Mouse (Mus musculus): Measurements from ENCODE around the gene Uncx.
"Not testable (repeated sequence)": the region's sequence is repeated elsewhere in the genome, so short reads cannot be mapped to it uniquely, and the experiment has no call there.

The Uncx gene

GRCm38 (mm10) chr5:139561363-139562001, 18.2 kb downstream of the Uncx start:
- DNase-seq (ENCODE audit: low spot score) = no peak

DNA sequence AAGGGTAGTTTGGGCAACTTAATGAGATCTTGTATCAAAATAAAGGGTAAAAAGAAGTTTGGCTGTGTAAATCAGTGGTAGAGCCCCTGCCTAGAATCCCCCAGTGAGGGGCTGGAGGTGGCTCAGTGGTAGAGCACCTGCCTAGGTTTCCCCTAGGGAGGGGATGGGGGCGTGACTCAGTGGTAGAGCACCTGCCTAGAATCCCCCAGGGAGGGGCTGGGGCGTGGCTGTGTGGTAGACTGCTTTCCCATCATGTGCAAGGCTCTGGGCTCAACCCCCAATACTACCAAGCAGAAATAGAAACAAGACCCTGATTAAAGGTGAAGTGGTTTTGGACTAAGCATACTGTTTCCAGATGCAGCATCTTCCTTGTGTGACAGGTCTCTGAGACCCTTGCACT, 21.4 kb downstream of the Uncx start:
- no peak for DNase-seq (ENCODE audit: low spot score)

DNA sequence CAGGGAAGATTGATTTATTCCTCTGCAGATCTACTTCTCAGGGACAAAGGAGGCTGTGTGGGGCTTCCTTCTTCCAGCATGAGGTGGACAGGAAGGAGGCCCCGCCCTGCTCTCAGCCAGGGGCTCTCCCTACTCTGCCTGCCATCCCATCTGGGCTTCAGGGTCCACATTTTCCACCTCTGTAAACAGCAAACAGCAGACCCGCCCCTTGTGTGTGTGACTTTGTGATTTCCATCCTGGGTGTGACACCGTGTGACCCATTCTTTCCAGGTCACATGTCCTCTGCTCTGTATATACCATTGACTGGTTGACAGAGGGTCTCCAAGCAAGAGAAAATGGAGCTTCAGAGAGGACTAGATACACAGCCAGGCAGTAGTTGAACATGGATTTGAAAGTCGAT, 22.2 kb downstream of the Uncx start:
- DNase-seq (ENCODE audit: low spot score) = no peak

DNA sequence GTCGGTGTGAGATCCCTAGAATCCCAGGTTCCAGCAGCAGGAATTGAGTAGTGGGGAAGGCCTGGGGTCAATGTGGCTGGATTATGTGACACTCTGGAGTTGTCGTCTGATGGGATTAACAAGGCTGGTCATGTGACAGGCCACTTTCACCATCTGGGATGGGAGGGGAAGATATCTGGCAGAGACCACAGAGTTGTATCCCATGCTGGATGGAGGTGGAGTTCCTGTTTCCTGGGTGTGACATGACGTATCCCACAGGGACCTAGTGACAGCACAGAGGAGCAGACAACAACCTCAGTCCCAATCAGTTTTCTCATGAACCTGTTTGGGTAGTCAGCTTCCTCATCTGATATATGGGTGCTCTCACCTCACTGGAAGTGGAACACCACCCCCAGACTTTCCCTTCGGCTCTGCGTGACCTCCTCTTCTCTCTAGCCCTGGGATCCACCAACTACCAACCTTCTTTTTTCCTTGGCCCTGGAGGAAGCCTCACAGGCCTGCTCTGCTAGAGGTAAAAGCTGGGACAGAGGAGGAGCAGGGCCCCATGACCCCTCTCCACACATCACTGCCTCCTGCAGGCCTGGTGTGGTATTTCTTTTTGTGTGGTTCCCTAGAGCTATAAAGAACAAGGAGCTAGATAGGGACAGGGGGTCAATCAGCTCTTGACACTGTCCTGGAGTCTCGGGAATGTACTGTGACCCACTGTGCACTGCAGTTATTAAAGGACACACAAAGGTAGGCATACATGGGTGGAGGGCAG, 23.5 kb downstream of the Uncx start:
- no peak for DNase-seq (ENCODE audit: low spot score)

GRCm38 (mm10) chr5:139568079-139568478, 24.8 kb downstream of the Uncx start:
- DNase-seq (ENCODE audit: low spot score) = no peak

DNA sequence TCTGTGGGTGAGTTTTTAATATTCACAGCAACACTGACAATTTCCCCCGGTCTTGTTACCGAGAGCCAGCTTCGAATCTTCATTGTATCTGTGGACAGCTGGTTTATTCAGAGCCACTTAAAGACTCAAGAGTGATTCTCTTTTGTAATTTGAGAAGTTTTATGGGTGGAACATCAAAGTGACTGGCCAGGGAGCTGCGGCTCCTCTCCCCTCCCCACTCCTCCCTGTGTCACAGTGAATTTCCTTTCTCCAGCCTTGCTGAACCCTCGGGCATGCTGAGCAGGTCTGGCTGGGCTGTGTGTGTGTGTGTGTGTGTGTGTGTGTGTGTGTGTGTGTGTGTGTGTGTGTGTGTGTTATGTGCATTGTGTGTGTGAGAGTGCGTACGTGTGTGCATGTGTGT, 29.2 kb downstream of the Uncx start:
- no peak for DNase-seq (ENCODE audit: low spot score)

DNA sequence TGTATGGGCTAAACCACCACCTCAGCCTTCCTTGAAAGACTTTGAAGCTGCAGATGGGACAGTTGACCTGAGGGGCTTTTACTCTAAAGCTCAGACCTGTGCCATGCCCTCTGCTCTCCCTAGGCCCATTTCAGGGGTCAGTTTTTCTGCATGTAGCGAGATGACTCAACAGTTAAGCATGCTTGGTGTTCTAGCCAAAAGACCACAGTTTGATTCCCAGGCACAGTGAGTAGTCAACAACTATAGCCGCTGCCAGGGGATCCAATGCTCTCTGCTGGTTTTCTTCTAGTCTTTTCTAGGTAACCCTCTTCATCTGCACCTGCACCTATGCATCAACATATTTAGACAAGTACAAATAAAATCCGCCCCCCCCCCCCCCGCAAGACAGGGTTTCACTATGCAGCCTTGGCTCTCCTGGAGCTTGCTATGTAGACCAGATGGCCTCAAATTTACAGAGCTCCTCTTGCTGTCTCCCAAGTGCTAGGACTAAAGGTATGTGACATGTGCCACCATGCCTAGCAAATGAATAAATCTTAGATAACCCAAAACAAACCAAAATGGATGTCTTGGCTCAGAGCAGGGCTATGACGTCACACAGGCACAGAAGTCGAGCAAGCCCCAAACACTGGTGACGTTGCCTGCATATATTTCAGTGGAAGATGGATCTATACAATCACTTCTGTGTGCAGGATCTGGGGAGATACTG, 30.5 kb downstream of the Uncx start:
- no peak for DNase-seq (ENCODE audit: low spot score)

DNA sequence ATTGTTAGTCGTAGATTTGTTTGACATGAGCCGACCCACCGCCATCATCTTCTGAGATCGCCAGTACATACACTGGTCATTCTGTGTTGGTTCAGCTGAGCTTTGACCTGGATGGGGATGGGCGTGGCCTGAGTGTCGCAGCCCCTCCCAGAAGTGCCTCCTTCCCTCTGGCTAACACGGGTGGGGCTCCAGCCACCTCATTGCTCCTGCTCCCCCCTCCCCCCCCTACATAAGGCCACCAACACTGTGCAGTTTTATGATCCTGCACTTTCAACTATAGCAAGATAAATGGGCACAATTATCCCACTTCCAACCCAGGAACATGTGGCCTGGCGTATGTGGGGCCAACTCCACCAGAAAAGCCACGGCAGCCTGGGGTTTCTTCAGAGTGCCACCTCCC, 31.8 kb downstream of the Uncx start:
- no peak for DNase-seq (ENCODE audit: low spot score)

DNA sequence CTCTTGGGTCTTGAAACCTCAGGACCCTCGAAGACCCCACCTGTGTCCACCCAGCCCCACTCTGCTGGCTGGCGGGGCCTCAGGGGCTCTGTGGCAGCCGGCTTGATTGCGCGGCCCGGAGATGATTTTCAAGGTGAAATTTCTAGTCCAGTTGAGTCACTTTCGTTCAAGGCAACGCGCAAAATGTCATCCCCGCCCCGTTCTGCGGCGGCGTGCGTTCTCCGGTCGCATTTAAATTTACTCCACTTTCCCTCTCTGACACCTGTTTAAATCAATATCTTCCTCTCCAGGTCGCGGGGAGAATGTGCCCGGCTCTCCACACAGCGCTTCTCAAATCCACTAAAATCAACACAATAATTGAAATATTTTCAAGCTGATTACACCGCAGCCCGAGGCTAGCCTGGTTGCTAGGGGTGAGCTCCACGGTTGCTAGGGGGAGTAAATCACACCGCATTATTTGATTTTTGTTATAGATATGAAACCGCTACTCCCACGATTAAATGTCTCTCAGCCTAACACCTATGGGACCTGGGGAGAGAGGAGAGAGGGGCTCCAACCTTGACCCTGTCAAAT, 37.0 kb downstream of the Uncx start:
- no peak for DNase-seq (ENCODE audit: low spot score)

DNA sequence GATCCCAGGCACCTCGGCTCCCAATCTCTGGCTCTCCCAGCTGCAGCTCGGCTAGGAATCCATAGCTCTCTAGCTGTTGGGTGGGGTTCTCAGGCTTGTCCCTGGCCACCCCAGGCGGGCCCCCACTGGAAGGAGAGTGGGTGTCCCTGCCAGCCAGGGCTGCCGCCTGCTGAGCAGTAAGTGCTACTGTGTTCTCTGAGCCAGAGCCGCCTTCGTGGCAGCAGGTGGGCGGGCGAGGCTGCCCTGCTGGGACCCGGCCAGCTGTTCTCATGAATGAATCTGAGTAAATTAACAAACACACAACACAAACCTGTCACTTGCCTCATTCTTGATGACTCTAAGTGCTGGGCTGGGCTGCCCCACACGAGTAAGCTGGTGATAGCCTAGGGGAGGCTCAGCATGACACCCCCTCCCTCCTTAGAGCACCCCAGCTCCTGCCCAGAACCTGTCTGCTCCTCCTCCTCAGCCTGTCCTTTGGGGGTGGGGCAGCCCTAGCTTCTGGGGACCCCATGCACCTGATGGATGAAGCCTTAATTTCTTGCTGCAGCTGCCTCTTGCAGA, 38.1 kb downstream of the Uncx start:
- no peak for DNase-seq (ENCODE audit: low spot score)

GRCm38 (mm10) chr5:139584971-139585747, 41.9 kb downstream of the Uncx start:
- no peak for DNase-seq (ENCODE audit: low spot score)

- no peak for DNase-seq (ENCODE audit: low spot score)
Observed at GRCm38 (mm10) chr5:139585748-139586060, 42.4 kb downstream of the Uncx start.

GRCm38 (mm10) chr5:139587459-139587858, 44.2 kb downstream of the Uncx start:
- DNase-seq (ENCODE audit: low spot score) = not testable (repeated sequence)

- DNase-seq (ENCODE audit: low spot score) = not testable (repeated sequence)
Observed at GRCm38 (mm10) chr5:139590682-139591360, 47.5 kb downstream of the Uncx start.

DNA sequence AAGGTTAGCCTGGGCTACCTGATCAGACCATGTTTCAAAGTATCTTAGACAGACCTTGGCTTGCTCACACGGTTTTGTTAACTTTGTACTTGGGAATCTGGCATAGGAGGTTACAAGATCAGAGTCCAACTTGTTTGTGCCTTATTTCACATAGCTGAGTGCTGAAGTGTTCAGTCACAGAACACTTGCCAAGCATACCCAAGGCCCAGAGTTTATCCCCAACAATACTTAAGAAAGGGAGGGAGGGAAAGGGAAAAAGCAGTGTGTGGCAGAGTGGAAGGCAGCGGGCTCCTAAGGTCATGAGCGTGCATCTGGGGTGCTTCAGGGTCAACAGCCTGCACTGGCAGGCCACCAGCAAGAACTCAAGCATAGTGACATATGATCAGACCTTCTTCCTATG, 48.7 kb downstream of the Uncx start:
- no peak for DNase-seq (ENCODE audit: low spot score)

- DNase-seq (ENCODE audit: low spot score) = no peak
Observed at GRCm38 (mm10) chr5:139592850-139593249, 49.6 kb downstream of the Uncx start.

DNA sequence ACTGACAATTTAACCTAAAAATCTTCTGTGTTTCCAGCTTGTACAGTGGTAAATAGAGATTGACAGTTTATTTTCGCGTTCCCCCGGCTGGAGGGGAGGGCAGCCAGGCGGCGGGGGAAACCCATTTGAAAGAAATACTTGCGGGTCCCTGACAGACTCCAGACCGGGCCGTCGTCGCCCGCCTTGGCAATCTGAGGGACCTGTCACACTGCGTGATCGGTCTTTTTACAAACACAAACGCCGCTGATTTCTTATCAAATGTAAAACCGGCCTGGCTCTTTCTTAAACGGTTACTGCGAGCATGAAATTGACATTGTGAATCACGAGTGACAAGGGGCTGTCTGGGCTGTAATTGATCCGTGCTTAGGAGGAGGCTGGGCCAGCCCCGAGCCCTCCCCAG, 50.5 kb downstream of the Uncx start:
- DNase-seq (ENCODE audit: low spot score) = no peak

DNA sequence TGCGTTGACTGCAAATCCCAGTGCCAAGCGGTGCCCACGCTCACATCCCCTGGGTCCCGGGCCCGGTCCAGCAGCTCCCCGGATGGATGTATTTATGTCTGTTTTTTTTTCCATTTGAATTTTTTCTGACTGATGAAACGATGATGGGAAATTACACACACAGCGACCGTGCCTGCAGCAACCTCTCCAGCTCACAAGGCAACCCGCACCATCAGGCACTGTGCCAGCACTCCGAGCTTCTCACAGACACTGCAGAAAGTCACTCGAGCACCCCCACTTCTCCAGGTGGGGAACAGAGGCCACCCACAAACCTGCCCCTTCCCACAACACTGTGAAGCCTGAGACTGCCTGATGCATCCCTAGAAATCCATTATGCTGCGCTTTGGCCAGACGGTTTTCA, 51.7 kb downstream of the Uncx start:
- DNase-seq (ENCODE audit: low spot score) = no peak
